Mouse (Mus musculus) kidney, adult 2 months (tissue): ENCODE measurements at regions not wholly inside any gene's neighbourhood (a gene's known extent, or its start where the extent isn't known, plus 50 kb on each side); places are given as distances from the start of the nearest gene placed in this dataset.

Experiments used
- DNase-seq: peaks from one replicate; pipeline ENCODE4 v3.0.0; 2021
- H3K27ac ChIP-seq: fragments of 200-500 bp; 2 replicates; pipeline ENCODE4 v1.5.1; 2012; ENCODE audit warnings: low read depth, low read length, control low read depth, inconsistent platforms; ENCODE audit not compliant: insufficient read depth
- H3K27me3 ChIP-seq: fragments of 200-500 bp; replicated peaks from 2 replicates; pipeline ENCODE4 v1.6.1; 2012; ENCODE audit warnings: mild to moderate bottlenecking, moderate library complexity, low read length, inconsistent platforms; ENCODE audit not compliant: control insufficient read depth, insufficient read depth
- H3K36me3 ChIP-seq: fragments of 200-500 bp; 2 replicates; pipeline ENCODE4 v1.6.1; 2012; ENCODE audit warnings: mild to moderate bottlenecking, moderate library complexity, low read length, inconsistent platforms; ENCODE audit not compliant: control insufficient read depth, insufficient read depth
- H3K4me1 ChIP-seq: fragments of 200-500 bp; 2 replicates; pipeline ENCODE4 v1.6.1; 2011; ENCODE audit warnings: low read length; ENCODE audit not compliant: control insufficient read depth, insufficient read depth
- H3K4me3 ChIP-seq: fragments of 200-500 bp; 2 replicates; pipeline ENCODE4 v1.5.1; 2011; ENCODE audit warnings: mild to moderate bottlenecking, low read depth, low read length, control low read depth; ENCODE audit not compliant: insufficient read depth
- CTCF ChIP-seq: fragments of 200-500 bp; conservative IDR thresholded peaks from 2 replicates; pipeline ENCODE4 v1.5.1; 2011; ENCODE audit warnings: low read depth, mild to moderate bottlenecking, control low read depth, low read length, moderate library complexity, mixed read lengths; ENCODE audit not compliant: insufficient read depth, insufficient read length
- POLR2A ChIP-seq: fragments of 200-500 bp; IDR thresholded peaks from one replicate; pipeline ENCODE4 v1.6.1; 2011; ENCODE audit warnings: low read depth, low read length, control low read depth
- WGBS: fragments of 180-500 bp; shearing (Covaris S2); methylation state at CpG from one replicate; pipeline ENCODE4 v1.1.7; 2018; 5-methylcytosine and 5-hydroxymethylcytosine counted together

DNA sequence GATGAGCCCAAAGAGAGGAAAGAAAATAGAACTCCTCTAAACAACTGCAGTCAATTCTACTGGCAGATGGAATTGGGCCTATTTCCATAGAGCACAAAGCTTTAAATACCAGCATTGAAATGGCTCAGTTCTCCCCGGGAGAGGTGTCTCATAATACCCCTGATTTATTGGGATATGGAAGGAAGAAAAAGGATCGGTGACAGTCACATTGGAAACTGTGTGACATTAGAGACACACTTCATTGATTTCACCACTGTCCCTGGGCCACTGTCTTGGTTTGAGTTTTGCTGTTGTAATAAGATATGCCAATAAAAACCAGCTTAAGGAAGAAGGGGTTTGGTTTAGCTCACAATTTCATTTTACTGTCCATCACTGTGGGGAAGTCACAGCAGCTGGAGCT is 288.7 kb upstream of the 5930422O12Rik start:
- 30% methylated on average over 2 of the region's 2 CpGs for WGBS
- Histone ChIP-seq H3K36me3 (no peaks in the 10 kb centered on the region), H3K27ac (no peak overlapping the region), H3K4me1 (no peaks in the 10 kb centered on the region), H3K27me3 (no peaks in the 10 kb centered on the region), H3K4me3 (no peak overlapping the region)
- no peak for DNase-seq
- TF ChIP-seq CTCF (no peak), POLR2A (no peak)

- Histone ChIP-seq H3K27ac (no peak overlapping the region), H3K4me3 (no peak overlapping the region), H3K4me1 (no peaks in the 10 kb centered on the region), H3K36me3 (no peaks in the 10 kb centered on the region), H3K27me3 (no peaks in the 10 kb centered on the region)
- WGBS, result 86% methylated on average over 6 of the region's 6 CpGs
- DNase-seq, result no peak
- TF ChIP-seq CTCF, result no peak
Observed at GRCm38 (mm10) chr8:33177642-33178041, 250.9 kb upstream of the 5930422O12Rik start.

- no peaks in the 10 kb centered on the region for H3K4me1 ChIP-seq
- no peak for DNase-seq
- no peak overlapping the region for H3K27ac ChIP-seq
- 79% methylated on average over 9 of the region's 9 CpGs for WGBS
- H3K27me3 ChIP-seq, result no peaks in the 10 kb centered on the region
- H3K4me3 ChIP-seq, result no peak overlapping the region
- TF ChIP-seq CTCF (no peak), POLR2A (no peak)
- no peaks in the 10 kb centered on the region for H3K36me3 ChIP-seq
Observed at GRCm38 (mm10) chr8:33183029-33183428, 245.5 kb upstream of the 5930422O12Rik start.
